Mouse (Mus musculus) cerebellum, postnatal 14 days (tissue): Measurements from ENCODE around the gene Cxcl9.
A peak's percentile ranks its signal among the peaks of the same experiment; 100 is the strongest.
"Not testable (repeated sequence)": the region's sequence is repeated elsewhere in the genome, so short reads cannot be mapped to it uniquely, and the experiment has no call there.

ENCODE experiments used
- DNase-seq, 2 experiments: peaks; one replicate each; pipeline ENCODE4 v3.0.0; 2021; ENCODE audit warnings: mixed read lengths in 2 of 2

The Cxcl9 gene

GRCm38 (mm10) chr5:92327929-92328328 lies at the start of gene Cxcl9:
Gene Cxcl9, minus strand, starts transcription at chr5:92328079.
- no peak for DNase-seq

GRCm38 (mm10) chr5:92376795-92377405 lies 49.0 kb upstream of the Cxcl9 start:
- no peak for DNase-seq

DNA sequence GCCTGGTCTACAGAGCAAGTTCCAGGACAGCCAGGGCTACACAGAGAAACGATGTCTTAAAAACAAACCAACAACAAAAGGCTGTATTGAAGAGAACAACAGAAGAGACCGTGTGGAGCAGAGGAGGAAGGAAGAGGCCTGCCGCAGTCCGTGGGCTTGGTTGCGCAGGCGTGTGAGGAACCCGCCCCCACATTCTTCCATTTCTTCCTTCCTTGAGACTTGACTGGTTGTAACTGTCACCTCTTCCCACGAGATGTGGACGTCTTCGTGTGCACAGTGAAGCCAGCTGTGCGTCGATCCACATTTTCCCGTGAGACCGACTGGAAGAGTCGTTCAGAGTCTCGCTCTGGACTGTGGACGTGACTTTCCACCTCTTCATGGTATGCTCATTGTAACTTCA lies 47.5 kb upstream of the Cxcl9 start:
- no peak for DNase-seq

DNA sequence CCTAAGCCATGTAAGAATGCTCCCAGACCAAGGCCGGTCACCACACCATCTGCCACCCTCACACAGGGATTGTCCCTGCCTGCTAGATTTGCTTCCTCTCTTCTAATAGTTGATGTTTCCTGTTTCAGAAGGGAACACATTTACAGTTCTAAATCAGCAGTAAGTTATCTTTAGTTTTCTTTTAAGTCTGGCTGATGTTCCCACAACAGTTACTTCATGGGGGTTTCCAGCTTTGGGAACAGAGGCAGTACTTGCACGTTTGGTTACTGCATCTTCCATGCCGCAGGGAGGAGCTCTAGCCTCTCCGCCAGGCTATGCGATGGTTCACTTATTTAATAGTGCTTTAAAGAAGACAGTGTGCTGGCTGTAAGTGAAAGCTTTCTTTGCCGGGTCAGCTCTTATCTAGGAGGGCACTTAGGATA lies 46.9 kb upstream of the Cxcl9 start:
- peak; percentile 54 to 55 for DNase-seq

DNA sequence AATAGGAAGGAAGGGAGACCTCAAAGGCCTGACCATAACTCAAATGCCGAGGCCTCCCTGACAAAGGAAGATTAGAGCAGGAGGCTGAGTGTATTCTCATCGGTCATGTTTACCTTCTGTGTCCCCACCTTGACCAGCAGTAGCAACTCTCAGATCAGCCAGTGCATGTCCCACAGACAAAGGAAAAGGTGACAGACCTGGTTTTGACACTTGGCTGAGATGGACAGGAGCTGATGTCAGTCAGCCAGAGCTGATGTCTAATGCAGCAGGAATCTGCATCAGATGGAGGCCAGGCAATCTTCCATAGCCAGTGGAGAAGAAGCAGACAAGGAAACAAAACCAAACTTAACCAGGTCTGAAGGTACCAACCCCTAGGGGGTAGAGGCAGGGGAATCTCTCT lies 44.7 kb upstream of the Cxcl9 start:
- DNase-seq: no peak

DNA sequence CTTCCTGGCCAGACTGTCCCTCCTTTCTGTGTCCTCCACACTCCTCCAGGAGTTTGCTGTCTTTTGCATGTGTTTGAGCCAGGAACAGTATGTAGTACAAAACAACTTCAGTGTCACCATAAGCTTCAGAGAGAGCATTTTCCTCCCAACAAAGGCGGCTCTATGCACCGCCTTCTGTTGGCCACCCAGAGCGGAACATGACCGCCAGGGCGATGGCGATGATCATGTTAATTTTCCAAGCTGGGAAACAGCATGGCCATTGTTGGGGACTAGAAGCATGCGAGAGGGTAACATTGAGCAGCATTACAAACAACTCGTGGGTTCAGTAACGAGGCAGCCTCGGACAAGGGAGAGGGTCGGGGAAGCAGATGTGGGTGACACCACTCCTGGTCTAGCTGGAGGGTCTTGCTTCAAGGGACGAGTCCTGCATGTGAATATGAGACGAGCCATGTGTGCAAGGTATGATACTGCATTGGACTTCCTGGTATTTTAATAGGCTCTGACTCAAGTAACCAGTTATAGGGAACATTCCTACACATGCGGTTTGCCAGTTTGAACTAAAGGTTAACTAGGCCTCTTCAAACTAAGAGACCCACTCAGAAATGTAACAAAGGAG lies 43.6 kb upstream of the Cxcl9 start:
- DNase-seq: peak in 1 of 2 experiments; percentile 10

GRCm38 (mm10) chr5:92370891-92371290 lies 43.0 kb upstream of the Cxcl9 start:
- no peak for DNase-seq

DNA sequence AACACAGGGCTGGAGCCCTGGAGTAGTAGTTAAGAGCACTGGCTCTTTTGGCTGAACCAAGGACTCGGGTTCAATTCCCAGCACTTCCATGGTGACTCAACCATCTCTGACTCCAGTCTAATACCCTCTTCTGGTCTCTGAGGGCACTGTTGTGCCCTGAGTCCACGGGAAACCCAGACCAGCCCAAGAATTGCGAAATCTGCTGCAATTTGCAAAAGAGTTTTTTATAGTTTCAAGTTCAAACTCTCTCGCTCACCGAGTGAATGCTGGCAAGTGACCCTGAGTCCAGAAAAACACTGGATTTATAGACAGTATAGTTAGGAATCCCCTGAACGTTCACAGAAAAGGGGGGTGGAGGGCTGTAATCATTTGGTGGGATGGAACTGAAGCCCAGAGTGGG lies 42.5 kb upstream of the Cxcl9 start:
- peak in 1 of 2 experiments; percentile 7 for DNase-seq

GRCm38 (mm10) chr5:92369151-92369994 lies 41.5 kb upstream of the Cxcl9 start:
- peak; percentile 79 to 88 for DNase-seq

GRCm38 (mm10) chr5:92368392-92368791 lies 40.5 kb upstream of the Cxcl9 start:
- DNase-seq: peak; percentile 47 to 61

DNA sequence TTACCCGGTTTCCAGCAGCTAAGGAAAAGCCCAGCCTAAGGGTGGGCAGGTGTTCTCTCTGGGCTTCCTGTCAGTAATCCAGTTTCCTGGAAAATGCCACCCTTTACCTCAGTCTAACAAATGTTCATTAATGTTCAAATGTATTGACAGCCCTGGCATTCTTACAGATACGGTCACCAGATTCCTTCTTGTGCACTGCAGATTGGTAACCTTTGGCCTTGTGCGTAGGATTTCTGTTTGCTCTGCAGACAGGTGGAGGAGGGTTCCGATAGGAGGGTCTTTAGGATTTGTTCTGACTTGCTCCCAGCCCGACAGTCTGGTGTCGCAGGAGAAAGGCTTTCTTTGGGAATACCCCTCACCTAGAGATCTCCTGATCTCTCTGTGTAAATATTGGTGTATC lies 38.7 kb upstream of the Cxcl9 start:
- DNase-seq: peak in 1 of 2 experiments; percentile 8

- DNase-seq: peak; percentile 47
Measured at GRCm38 (mm10) chr5:92365146-92365705, 37.3 kb upstream of the Cxcl9 start.

- DNase-seq: no peak
Measured at GRCm38 (mm10) chr5:92364011-92364410, 36.1 kb upstream of the Cxcl9 start.

DNA sequence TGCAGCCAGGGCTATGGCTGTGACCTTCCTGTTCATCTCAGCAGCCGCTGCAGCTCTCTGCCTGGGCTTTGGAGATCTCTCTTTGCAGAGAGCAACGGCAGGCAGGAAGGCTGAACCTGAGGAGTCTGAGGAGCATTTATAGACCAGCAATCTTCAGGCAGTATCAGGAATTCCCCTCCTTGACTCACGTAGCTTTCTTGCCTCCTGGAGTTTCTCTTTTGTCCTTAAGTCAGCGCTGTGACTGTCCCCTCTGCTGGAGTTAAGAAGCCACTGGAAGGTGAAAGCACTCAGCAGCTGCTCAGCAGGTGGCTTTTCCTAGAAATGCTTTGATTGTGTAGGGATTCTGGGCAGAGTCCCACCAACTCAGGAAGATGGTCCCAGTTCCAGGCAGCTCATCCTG lies 35.3 kb upstream of the Cxcl9 start:
- peak in 1 of 2 experiments; percentile 10 for DNase-seq

DNA sequence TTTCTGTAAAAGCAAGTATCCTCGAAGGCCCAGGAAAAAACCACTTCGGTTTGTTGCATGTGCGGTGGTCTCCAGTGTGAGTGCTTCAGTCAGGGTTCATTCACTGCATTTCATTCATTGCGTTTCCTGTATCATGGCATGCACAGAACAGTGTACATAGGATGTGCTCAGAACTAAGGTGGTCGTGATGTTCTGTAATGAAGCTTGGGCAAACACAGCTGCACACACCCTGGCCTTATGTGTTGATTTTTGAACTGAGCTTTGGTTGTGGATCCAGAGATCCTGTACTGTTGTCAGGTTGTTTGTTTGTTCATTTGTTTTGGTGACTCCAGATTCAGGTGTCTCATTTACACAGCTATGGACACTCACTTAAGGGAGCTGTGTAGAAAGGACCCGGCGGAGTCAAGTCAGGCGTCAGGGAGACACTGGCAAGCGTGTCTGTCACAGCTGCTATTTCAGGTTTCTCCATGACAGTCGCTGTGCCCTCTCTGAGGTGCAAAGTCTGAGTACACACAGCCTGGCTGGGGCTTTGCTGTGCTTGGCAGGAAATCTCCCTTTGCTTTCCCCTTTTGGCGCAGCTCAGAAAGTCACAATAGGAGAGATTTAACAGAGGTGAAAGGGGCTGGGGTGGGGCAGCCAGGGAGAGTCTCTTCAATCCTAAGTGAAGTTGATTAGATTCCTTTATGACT lies 31.0 kb upstream of the Cxcl9 start:
- peak in 1 of 2 experiments; percentile 31 for DNase-seq

DNA sequence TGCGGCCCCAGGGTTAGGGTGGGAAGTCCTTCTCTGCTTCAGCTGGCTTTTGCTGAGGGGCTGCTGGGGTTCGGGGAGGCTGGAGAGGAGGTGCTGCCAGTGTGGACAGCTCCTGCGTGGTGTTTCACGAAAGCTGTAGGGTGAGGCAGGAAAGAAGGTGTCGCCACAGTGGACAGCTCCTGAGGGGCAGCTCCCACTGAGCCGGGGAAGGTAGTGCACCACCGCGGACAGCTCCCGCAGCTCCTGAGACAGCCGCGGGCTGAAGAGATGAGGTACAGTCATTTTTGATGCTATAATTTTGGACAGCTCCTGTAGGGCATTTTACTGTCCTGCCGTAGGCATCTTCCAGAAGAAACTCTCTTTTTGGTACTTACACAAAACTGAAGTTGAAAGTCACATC lies 30.2 kb upstream of the Cxcl9 start:
- DNase-seq: no peak

DNA sequence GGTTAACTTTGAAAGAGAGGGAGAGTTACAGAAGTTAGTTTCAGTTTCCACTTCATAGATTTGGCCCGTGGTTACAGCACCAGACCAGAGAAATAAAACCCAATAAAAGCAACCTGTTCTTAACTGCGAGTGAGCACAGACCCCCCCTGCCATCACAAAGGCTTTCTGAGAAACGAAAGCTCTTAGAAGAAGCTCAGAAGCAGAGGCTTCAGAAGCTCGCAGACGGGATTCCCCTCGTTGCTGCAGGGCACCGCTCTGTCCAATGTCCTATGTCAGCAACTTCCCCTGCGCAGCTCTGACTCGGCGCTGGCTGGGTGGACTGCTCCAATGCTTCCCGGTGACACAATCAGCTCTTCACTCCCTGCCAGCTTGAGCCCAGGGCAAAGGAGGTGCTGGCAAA lies 25.6 kb upstream of the Cxcl9 start:
- no peak for DNase-seq

DNA sequence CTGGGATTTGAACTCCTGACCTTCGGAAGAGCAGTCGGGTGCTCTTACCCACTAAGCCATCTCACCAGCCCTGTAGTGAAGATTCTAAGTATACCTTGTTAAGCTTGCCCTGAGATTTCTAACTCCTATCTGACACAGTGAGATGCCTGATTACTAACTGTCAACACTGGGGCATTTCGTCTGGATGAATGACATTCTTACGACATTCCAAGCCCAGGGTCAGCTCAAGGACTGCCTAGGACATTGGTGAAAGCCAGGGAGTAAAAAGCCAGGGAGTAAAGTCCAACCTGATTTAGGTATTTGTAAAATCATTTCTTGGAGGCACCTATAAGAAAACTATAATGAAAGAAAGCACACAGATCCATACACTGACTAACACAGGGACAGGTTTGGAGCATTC lies 24.8 kb upstream of the Cxcl9 start:
- DNase-seq: not testable (repeated sequence)

- DNase-seq: no peak
Measured at GRCm38 (mm10) chr5:92349731-92350130, 21.9 kb upstream of the Cxcl9 start.

DNA sequence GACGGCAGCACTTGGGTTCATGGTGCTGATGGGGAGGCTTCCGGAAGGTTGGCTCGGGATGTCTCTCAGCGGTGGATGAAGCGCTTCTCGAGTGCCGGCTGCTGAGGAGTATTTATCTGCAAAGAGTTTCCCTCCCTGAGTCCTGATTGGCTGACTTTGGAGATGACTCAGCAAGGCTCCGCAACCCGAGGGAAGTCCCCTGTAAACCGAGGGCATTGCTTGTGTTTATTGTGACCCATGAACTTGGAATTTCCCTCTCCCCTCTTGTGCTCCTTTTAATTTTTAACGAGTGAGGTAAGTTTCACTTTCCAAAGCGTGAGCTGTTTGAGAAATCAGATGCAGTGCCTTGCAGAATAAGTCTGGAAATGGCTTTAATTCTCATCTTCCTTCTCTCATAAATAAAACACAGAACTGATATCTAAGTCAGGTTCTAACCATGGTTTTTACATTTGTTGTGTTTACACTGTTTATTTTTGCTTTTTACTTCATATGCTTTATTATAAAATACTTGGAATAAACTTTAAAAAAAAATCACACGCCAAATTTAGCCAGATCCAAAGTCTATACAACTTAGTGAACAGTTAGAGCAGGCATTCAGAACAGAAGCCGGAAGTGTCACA lies 21.0 kb upstream of the Cxcl9 start, which contains the start of gene Cxcl10:
Gene Cxcl10 (minus strand): TSS at position 96 of the 620 bp plus-strand sequence.
- peak; percentile 27 to 39 for DNase-seq

DNA sequence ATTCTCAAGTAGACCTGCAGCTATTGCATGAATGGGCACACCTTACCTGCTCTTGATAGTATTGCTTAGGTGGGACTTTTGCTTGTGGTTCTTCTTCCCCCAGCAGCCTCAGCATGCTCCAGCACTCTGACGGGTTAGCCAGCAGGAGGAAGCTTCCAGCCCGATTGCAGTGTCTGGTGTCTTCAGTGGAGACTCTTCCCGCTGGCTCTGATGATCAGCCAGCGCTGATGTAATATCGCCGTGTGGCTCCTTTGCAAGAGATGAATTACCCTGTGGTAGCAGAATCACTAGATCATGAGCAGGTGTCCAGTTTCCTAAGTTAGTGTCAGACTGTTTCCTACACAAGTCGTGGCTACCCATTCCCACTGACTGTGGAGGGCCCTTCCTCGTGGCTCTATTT lies 17.1 kb upstream of the Cxcl9 start:
- DNase-seq: no peak

GRCm38 (mm10) chr5:92340606-92341005 lies 12.7 kb upstream of the Cxcl9 start:
- DNase-seq: no peak
